Mouse (Mus musculus) lung, adult 2 months (tissue): ENCODE measurements around the gene Lrrc51.

Experiments used
- CTCF ChIP-seq: fragments of 200-500 bp; IDR thresholded peaks from 2 replicates; pipeline ENCODE4 v1.5.1; 2011; ENCODE audit warnings: mild to moderate bottlenecking, low read length, control low read depth; ENCODE audit not compliant: insufficient read depth
- POLR2A ChIP-seq: fragments of 200-500 bp; IDR thresholded peaks from 2 replicates; pipeline ENCODE4 v1.6.1; 2011; ENCODE audit warnings: low read depth, mild to moderate bottlenecking, control low read depth, low read length, borderline replicate concordance; ENCODE audit errors: extremely low read depth

- TF ChIP-seq POLR2A, result no peak
- TF ChIP-seq CTCF, result no peak
These were observed 395 bp downstream of the Lrrc51 start for GRCm38 (mm10) chr7:101933300-101933699.
